Mouse (Mus musculus) lung, adult 2 months (tissue): ENCODE measurements at regions not wholly inside any gene's neighbourhood (a gene's known extent, or its start where the extent isn't known, plus 50 kb on each side); places are given as distances from the start of the nearest gene placed in this dataset.

Experiments
- CTCF ChIP-seq: fragments of 200-500 bp; IDR thresholded peaks from 2 replicates; pipeline ENCODE4 v1.5.1; 2011; ENCODE audit warnings: mild to moderate bottlenecking, low read length, control low read depth; ENCODE audit not compliant: insufficient read depth
- POLR2A ChIP-seq: fragments of 200-500 bp; IDR thresholded peaks from 2 replicates; pipeline ENCODE4 v1.6.1; 2011; ENCODE audit warnings: low read depth, mild to moderate bottlenecking, control low read depth, low read length, borderline replicate concordance; ENCODE audit errors: extremely low read depth

DNA sequence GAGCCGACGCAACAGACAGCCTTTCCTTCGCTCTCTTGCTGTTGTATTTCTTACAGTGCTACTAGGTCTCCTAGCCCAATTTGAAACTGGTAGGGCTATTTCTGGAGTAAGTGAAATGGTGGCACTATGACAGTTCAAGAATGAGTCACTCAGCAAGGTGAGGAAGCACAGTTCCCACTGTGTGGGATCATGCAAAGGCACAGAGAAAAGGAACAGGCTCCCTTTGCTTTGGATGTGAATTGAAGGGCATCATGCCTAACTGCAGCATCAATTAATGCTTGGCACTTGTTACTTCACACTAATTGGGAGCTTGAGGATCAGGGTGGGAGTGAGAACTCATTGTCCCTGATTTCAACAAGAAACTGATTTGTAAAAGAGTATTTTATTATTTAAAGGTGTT lies 560.8 kb upstream of the Tle4 start:
- TF ChIP-seq CTCF, result no peak
- TF ChIP-seq POLR2A, result no peak
